Mouse (Mus musculus) CH12F3 (cell line): ENCODE results near the gene Cysltr1.

ENCODE experiments used
- in situ Hi-C: fragments of 300-500 bp; cut with MboI; formaldehyde crosslinking; loops from 2 replicates; pipeline ENCODE4 v1.14.3; 2020; ENCODE audit warnings: low sequenced_read_pairs

Gene Cysltr1

DNA sequence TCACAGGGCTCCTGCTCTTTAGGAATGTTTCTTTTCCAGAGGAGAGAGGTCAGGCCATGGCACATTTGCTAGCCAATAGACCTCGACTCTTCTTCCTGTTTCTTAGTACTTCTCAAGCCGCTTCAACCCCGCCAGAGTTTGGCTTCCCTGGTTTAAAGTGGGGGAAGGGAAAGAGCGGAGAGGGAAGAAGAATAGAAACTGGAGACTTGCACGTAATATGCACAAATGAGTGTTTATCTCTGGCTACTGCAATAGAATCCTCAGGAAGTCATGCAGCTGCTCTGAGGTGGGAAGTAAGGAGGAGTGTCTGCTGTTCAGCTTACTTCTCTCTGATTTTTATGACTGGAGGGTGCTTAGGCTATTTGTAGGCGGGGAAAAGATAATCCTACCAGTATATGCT is at the start of gene Cysltr1:
TSS of gene Cysltr1 (minus strand) at position 294 of the 400 bp plus-strand sequence.
- in situ Hi-C loops, result no loop called here

DNA sequence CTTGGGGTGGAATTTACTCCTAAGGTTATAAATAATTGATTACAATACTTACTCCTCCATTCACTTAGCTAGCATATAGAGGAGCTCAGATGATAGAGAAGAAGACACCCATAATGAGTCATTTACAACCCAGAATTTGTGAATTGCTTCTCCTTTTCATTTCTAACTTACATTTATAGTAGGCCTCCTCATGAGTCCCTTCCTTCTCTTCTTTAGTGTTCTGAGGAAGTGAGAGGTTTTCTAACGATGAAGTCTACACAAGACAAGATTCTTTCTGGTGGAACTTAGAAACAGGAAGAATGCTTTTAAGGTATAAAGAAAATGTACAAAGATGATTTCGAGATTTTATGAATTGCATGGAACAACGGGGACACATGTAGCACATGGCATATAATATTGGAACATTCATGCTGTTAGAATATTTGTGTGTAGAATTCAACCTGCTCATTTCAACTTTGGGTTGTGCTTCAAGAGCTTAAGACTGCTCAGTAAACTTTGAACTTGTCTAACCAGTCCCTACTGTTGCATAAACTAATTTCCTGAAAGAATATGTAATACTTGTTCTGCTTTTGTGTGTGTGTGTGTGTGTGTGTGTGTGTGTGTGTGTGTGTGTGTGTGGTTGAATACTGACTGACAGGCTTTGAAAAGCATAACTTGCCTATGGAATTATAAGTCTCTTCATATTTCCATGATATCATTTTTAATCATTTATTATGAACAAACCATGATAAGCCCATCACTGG is 31.5 kb upstream of the Cysltr1 start:
- in situ Hi-C loops, result no loop called here

DNA sequence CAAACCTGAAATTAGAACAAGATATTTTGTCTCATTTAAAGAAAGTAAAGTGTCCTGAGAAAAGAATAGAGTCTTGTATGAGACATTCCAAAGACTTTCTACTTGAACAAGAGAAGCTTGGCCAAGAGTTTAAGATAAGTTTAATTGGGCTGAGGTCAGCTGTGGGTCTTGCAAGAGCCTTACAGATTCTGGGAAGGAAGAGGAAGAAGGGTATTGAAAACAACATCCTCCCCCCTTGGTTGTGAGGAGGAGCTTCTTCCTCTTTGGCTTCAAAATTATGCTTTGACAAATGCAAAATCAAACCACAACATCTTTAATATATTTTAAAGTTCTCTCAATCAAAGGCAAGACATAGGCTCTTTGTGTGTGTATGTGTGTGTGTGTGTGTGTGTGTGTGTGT is 30.1 kb upstream of the Cysltr1 start:
- in situ Hi-C loops, result no loop called here

DNA sequence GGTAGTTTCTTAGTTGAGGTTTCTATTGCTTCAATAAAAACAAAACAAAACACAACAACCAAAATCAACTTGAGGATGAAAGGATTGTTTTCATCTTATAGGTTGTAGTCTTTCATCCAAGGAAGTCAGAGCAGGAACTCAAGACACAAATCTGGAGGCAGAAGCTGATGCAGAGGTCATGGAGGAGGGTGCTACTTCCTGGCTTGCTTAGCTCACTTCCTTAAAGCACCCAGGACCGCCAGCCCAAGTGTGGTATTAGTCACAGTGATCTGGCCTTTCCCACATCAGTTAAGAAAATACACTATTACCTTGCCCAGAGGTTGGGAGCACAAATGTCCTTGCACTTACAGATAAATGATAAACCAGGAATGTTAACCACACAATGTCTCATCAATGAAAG is 25.0 kb upstream of the Cysltr1 start:
- in situ Hi-C loops, result no loop called here

DNA sequence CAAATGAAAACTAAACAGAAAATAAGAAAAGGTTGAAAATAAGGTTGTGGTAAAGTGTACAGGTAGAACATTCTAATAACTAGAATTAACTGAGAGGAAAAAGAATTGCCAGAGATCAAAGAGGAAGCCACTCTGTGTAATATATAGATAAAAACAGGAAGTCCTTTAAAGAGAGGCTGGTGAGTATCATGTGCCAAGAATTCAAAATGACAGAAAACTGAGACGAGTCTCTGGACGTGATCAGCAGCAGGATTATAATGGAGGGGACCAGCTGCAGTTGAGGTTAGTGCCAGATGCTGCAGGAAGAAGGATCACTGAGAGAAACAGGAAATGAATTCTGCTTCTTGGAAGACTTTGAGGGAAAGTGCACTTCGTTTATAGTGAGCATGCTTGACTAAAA is 20.2 kb upstream of the Cysltr1 start:
- in situ Hi-C loops, result no loop called here

DNA sequence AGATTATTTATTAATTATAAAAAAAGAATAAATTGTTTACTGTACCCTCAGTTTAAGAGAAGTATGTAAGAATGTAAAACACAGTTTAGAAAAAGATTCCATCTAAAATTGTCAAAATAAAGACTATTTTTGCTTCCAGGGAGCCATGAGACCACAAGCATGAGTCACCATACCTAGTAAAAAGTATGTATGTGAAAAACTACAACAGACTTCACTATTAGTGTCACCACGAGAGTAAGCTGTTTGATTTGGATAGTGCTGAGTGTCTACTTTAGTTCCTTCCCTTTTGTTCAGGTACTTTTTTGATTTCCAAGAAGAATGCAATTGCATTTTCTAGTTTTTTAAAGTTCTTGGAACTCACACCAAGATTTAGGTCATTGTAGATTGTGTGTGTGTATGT is 19.0 kb upstream of the Cysltr1 start:
- in situ Hi-C loops, result no loop called here

DNA sequence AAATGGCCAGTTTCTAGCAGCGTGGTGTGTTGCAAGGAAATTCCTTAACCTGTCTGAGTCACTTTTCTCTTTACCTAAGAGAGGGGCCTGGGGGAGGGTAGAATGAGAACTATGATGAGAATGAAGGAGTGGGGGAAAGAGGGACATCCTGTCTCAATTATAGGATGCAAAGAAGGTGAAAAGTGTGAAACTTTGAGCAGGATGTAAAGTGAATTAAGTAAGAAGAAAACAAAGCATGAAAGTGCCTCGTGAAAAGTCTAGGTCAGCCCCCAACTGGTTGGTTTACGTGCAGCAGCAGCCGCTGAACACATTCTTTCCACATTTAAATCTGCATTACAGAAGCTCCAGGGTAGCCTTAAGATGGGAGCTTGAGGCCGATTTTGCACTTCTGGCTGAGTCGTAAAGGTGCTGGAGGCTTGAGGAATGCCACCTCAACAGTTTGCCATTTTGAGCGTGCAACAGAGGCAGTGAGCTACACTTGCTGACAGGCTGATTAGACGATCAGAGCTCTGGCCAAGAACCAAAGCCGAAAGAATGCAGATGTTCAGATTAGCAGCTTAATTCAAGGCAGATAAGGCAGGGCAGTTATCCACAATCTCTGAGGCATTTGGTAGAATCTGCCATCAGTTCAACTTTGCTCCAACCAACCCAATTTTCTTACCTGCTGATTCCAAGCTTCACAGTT is 763 bp downstream of the Cysltr1 start:
- in situ Hi-C loops, result no loop called here

DNA sequence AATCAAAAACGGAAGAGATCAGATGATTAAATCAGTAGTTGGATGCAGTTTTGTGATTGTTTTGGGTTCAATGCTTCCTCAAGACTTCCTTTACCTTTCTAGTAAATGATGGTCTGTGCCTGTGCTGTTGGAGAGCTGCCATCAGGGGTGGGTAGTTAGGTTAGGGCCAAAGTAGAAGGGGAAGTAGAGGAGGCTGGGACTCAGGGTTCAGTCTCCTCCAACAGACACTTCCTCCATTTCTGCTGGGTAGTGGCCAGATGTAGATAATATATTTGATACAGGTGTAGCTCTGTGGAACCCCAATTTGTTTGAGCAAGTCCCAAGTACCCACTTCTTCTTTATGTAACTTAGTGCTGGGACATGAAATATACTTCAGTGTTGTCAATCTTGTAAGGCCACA is 7.6 kb downstream of the Cysltr1 start:
- in situ Hi-C loops, result no loop called here

DNA sequence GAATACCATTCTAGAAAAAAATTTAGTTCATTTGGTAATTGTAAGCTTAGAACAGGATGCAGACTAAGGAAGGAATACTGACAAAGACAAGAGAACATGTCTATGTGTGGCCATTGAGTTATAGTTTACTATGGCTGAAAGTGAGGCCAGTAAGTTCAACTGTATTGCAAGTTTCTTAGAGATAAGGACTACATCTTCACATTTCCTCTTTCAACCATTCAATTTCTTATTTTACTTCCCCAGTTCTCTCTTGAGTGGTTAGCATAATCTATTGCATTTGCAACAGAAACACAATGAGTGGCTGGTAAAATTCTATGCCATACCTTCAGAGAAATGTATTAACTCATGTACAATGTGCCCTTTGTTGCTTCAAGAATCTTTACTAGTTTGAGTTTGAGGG is 9.6 kb downstream of the Cysltr1 start:
- in situ Hi-C loops, result no loop called here

DNA sequence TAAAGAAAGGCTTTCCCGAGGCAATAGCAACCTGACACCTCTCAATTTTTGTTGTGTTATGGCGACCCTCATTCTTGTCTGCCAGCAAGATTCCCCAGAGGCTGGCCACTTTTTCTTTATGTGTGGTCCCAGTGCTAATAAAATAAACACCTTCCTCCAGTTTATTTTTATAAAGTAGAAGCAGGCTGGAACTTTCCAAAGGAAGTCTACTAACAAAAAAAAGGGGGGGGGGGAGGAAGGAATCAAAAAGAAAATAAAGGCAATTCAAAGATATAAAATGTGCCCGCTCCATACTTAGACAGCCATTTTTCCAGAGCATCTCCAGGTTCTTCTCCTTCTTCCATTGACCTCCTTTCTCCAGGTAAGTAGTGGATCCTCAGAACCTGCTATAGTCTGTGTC is 20.6 kb downstream of the Cysltr1 start, which contains the start of gene Gm5127:
TSS of gene Gm5127 (plus strand) at position 301 of the 400 bp plus-strand sequence.
- in situ Hi-C loops, result no loop called here

DNA sequence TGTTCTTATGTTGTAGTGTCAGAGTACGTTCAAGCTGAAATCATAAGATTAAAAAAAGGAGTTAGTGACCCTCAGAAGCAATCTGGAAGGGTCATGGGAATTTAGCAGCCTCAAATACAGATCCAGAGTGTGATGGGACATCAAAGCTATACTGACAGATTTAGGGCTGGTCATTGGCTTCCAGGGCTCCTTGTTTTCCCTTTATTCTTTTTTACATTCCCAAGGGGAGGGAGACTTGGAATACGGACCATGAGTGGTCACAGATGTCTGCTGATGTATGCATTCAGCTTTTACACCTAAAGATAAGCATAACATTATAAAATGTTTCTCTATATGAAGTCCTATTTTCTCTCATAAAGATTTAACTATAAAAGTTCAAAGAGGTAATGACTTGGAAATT is 21.3 kb downstream of the Cysltr1 start:
- in situ Hi-C loops, result no loop called here

DNA sequence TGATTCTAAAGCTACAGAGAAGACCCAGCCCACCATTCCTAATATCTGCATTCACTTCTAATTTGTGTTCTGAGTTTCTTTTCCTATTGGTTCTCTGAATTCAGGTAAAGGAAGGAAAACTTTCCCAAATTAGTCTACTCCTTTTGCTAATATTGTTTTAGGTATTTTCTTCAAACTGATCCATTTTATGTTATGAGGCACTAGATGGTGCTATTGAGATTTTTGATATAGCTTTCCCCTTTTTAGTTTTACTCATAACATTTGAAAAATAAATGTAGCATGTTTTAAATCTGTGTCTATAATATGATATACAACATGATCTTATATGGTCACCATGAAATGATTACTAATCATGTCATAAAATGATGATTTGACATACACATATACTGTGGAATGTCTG is 23.1 kb downstream of the Cysltr1 start:
- in situ Hi-C loops, result no loop called here

DNA sequence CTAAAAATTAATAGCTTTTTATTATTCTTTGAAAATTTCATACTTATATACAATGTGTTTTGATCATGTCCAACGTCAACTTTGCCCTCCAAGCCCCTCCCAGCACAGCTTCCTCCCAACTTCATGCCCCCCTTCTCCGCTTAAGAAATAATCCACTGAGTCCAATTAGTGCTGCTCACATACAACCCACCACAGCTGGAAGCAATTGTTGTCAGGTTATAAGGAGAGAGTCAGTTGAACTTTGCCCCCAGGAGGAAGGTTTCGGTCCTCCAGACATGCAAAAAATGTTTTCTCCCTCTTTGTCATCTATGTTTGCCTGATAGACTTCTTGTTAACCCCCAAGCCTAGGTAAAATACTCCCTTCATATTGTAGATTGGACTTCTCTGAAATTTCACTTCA is 24.5 kb downstream of the Cysltr1 start:
- in situ Hi-C loops, result no loop called here

DNA sequence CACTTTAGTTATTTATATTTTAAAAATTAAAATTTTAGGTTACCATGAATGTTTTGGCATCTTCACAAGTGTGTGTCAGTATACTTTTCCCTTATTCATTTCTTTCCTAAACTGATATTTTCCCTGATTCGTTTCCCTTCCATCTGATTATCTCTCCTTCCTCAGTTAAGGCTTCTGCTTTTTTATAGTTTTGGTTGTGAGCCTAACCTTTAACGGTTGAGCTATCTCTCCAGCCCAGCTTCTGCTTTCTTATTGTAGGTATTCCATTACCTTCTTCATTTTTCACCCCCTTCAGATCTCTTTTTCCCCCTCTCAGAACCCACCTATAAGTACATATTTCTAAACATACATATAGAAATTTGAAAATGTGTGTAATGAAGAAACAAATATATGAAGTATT is 48.0 kb downstream of the Cysltr1 start:
- in situ Hi-C loops, result no loop called here

DNA sequence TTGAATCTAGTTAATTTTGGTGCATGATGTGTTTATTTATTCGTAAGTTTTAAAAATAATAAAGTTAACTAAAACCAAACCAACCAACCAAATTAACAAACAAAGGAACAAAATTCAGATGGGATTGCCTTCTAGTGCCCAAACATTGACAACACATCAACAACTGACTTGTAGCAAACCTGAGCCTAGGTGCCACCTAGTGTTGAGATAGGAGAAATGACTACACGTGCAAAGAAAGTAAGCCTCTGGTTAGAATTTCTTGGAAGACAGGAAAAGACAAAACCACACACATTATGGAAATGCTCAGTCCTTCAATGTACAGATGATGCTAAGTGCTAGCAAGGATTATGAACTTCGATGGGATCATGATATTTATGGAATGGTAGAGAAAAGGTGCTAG is 67.1 kb downstream of the Cysltr1 start:
- in situ Hi-C loops, result no loop called here
